Comparison of ENCODE assay signal across 8 mouse cellular contexts in genomic region chr1:91913850-91914249, GRCm38 (mm10).
DNase-seq lines count a peak whose midpoint lies in the region; ATAC-seq and TF ChIP-seq lines count a peak whose summit lies in the region.

No protein-coding gene starts in this region.

- no peak for ATAC-seq in forebrain, embryonic 16.5 days
- ATAC-seq in midbrain, postnatal 0 days (ENCODE audit: low FRiP score), result no peak

- DNase-seq in forebrain, embryonic 10.5 days (ENCODE audit: extremely low spot score, low spot score), result peak; percentile 67
- DNase-seq in ovary, postnatal 14 days (ENCODE audit: low spot score), result peak; percentile 62
- DNase-seq in ovary, adult 18-20 months (ENCODE audit: low spot score), result no peak
- DNase-seq in cerebellum, adult 9-10 months, result peak; percentile 24
- peak; percentile 63 for DNase-seq in kidney, adult 9 months
- DNase-seq in midbrain, postnatal 0 days (ENCODE audit: low spot score), result no peak
- peak; percentile 34 for DNase-seq in yolk sac, embryonic 10.5 days (ENCODE audit: low spot score)

- no peaks in the 10 kb centered on the region for H3K27me3 ChIP-seq in forebrain, embryonic 10.5 days (ENCODE audit: poor library complexity, severe bottlenecking)
- H3K27me3 ChIP-seq in forebrain, embryonic 16.5 days (replicated peaks; ENCODE audit: control insufficient read depth, insufficient read depth, low read length), result no peaks in the 10 kb centered on the region
- no peaks in the 10 kb centered on the region; the same call in 1 of the 2 replicates for H3K27me3 ChIP-seq in midbrain, postnatal 0 days (ENCODE audit: insufficient read depth, low read length)

- no peaks in the 10 kb centered on the region for H3K9me3 ChIP-seq in forebrain, embryonic 10.5 days
- H3K9me3 ChIP-seq in forebrain, embryonic 16.5 days (ENCODE audit: control insufficient read depth, low read length), result no peaks in the 10 kb centered on the region
- H3K9me3 ChIP-seq in midbrain, postnatal 0 days (ENCODE audit: low read length), result no peaks in the 10 kb centered on the region

- H3K4me1 ChIP-seq in forebrain, embryonic 10.5 days, result peaks cover 22% of the 10 kb centered on the region
- H3K4me1 ChIP-seq in forebrain, embryonic 16.5 days (replicated peaks; ENCODE audit: control insufficient read depth, insufficient read depth, low read length), result no peaks in the 10 kb centered on the region
- no peaks in the 10 kb centered on the region for H3K4me1 ChIP-seq in midbrain, postnatal 0 days (ENCODE audit: insufficient read depth, low read length)

- no peaks in the 10 kb centered on the region for H3K36me3 ChIP-seq in forebrain, embryonic 10.5 days (replicated peaks)
- H3K36me3 ChIP-seq in forebrain, embryonic 16.5 days (ENCODE audit: control insufficient read depth, insufficient read depth), result no peaks in the 10 kb centered on the region
- H3K36me3 ChIP-seq in midbrain, postnatal 0 days (ENCODE audit: insufficient read depth, low read length), result no peaks in the 10 kb centered on the region

- H3K27ac ChIP-seq in forebrain, embryonic 10.5 days, result no peak overlapping the region
- no peak overlapping the region for H3K27ac ChIP-seq in forebrain, embryonic 16.5 days (ENCODE audit: low read length)
- H3K27ac ChIP-seq in midbrain, postnatal 0 days (ENCODE audit: low read depth, low read length), result no peak overlapping the region

- H3K4me3 ChIP-seq in forebrain, embryonic 10.5 days, result no peak overlapping the region
- H3K4me3 ChIP-seq in forebrain, embryonic 16.5 days (replicated peaks; ENCODE audit: low read length), result no peak overlapping the region
- no peak overlapping the region for H3K4me3 ChIP-seq in midbrain, postnatal 0 days (ENCODE audit: low read depth, low read length)

- no peak overlapping the region for H3K4me2 ChIP-seq in forebrain, embryonic 16.5 days (ENCODE audit: low read length)
- H3K4me2 ChIP-seq in midbrain, postnatal 0 days (ENCODE audit: low read depth, low read length, poor library complexity, severe bottlenecking), result no peak overlapping the region

- no peak overlapping the region for H3K9ac ChIP-seq in forebrain, embryonic 16.5 days (replicated peaks; ENCODE audit: low read depth, low read length)
- H3K9ac ChIP-seq in midbrain, postnatal 0 days (replicated peaks; ENCODE audit: low read length, poor library complexity, severe bottlenecking), result no peak overlapping the region

- peak; percentile 61 for TF ChIP-seq CTCF in midbrain, postnatal 0 days (IDR thresholded peaks at IDR 0.05)

- 48% methylated on average over 6 of the region's 6 CpGs for WGBS in forebrain, embryonic 10.5 days
- WGBS in forebrain, embryonic 16.5 days, result 48% methylated on average over 6 of the region's 6 CpGs
- 45% methylated on average over 6 of the region's 6 CpGs for WGBS in midbrain, postnatal 0 days

Comparison
In these comparisons a context has a peak if more than half of its experiments do, and no peak if none do; other contexts are left out.
1. DNase-seq: peak in forebrain, embryonic 10.5 days (single experiment), ovary, postnatal 14 days (single experiment), cerebellum, adult 9-10 months (single experiment), kidney, adult 9 months (single experiment) and yolk sac, embryonic 10.5 days (single experiment); none in ovary, adult 18-20 months (single experiment) and midbrain, postnatal 0 days (single experiment).